Mouse (Mus musculus): ENCODE results near the gene Bpifa2. TPM values are rescaled to one million over a fixed set of nuclear protein-coding genes. Genes with fewer than 3 reads are reported as not detected.
"Not testable (repeated sequence)": the region's sequence is repeated elsewhere in the genome, so short reads cannot be mapped to it uniquely, and the experiment has no call there.

Bpifa2 gene
- polyA plus RNA-seq, 1 experiment from 2014 or later = not detected

DNA sequence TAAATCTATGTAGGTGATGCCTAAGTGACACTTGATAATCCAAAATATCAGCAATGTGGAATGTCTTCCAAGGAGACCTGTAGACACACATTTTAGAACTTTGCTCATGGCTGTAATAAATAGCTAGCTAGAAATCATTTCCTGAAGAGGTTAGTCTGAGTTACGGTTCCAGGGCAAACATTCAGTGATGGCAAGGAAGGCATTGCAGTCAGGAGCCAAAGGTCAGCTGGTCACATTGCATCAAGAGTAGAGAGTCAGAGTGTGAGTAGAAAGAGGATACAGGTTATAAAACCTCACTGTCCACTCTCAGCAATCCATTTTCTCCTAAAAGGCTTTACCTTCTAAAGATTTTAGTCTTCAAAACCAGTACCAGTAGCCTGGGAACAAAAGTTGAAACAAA is 9.9 kb downstream of the Bpifa2 start:
- no peaks in the 10 kb centered on the region for H3K36me3 ChIP-seq
- ATAC-seq (replicated peaks; ENCODE audit: low FRiP score) = no peak

GRCm38 (mm10) chr2:154024676-154025075 is 16.6 kb downstream of the Bpifa2 start:
- H3K36me3 ChIP-seq; H3K27me3 ChIP-seq; ATAC-seq (replicated peaks; ENCODE audit: low FRiP score); H3K4me1 ChIP-seq; H3K4me3 ChIP-seq (replicated peaks); H3K4me2 ChIP-seq; H3K9ac ChIP-seq; H3K27ac ChIP-seq; H3K9me3 ChIP-seq (replicated peaks): not testable (repeated sequence)
- WGBS = 82% methylated on average over 4 of the region's 4 CpGs

More for the DNA sequence above, 9.9 kb downstream of the Bpifa2 start:
- H3K9ac ChIP-seq = no peak overlapping the region
- H3K27me3 ChIP-seq = no peaks in the 10 kb centered on the region
- H3K27ac ChIP-seq = no peak overlapping the region
- no peak overlapping the region for H3K4me2 ChIP-seq
- no peak overlapping the region for H3K4me3 ChIP-seq (replicated peaks)
- no peaks in the 10 kb centered on the region for H3K4me1 ChIP-seq
- WGBS = 29% methylated on average over 1 of the region's 1 CpGs
- no peaks in the 10 kb centered on the region for H3K9me3 ChIP-seq (replicated peaks)

- no peak for ATAC-seq (replicated peaks; ENCODE audit: low FRiP score)
- 45% methylated on average over 2 of the region's 2 CpGs for WGBS
- Histone ChIP-seq H3K4me3 (replicated peaks) (no peak overlapping the region), H3K9ac (no peak overlapping the region), H3K36me3 (no peaks in the 10 kb centered on the region), H3K27ac (no peak overlapping the region), H3K27me3 (no peaks in the 10 kb centered on the region), H3K9me3 (replicated peaks) (no peaks in the 10 kb centered on the region), H3K4me2 (no peak overlapping the region), H3K4me1 (no peaks in the 10 kb centered on the region)
Observed at GRCm38 (mm10) chr2:154038932-154039331, 30.9 kb downstream of the Bpifa2 start.

DNA sequence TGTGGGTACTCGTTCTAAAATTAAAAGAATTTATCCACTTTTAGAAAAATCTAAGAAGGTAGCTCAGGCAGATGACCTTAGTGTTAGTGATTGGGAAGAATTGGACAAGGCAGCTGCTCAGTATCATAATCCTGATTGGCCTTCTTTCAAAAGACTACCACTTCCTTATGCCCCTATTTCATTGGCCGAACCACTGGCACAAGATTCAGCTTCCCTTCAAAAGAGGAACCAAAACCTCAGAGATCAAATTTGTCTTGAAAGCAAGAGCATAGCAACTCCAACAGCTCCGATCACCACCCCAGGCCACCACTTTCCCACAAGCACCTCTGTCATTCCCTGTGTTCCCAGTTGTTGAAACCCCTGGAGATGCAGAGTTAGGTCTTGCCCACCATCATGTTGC is 36.7 kb downstream of the Bpifa2 start:
- WGBS = 87% methylated on average over 3 of the region's 3 CpGs
- H3K4me2 ChIP-seq = no peak overlapping the region

DNA sequence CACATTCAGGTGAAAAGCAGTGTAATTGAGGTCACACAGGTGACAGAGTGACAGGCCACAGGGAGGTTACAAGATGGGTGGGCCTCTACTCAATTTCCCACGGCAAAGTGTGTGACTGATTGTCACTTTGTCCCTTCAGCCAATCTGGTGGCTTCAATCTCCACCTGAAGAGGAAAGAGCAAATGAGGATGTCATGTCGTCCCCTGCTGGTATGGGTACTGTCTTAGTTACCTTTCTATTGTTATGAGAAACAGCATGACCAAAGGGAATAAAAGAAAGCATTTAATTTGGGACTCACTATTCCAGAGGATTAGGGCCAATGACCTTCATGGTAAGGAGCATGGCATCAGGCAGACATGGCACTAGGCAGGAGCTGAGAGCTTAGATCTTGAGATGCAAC is 50.6 kb downstream of the Bpifa2 start:
- 46% methylated on average over 2 of the region's 2 CpGs for WGBS
- ATAC-seq (replicated peaks; ENCODE audit: low FRiP score) = no peak

More for the DNA sequence above, 36.7 kb downstream of the Bpifa2 start:
- Histone ChIP-seq H3K4me1 (0 out of 2 replicates have a peak, but pooled peaks cover 4% of the 10 kb centered on the region), H3K27me3 (no peaks in the 10 kb centered on the region), H3K36me3 (no peaks in the 10 kb centered on the region), H3K27ac (no peak overlapping the region), H3K9me3 (replicated peaks) (no peaks in the 10 kb centered on the region), H3K9ac (no peak overlapping the region), H3K4me3 (replicated peaks) (no peak overlapping the region)
- ATAC-seq (replicated peaks; ENCODE audit: low FRiP score) = no peak

More for the DNA sequence above, 50.6 kb downstream of the Bpifa2 start:
- H3K4me2 ChIP-seq = no peak overlapping the region
- no peaks in the 10 kb centered on the region for H3K4me1 ChIP-seq
- no peaks in the 10 kb centered on the region for H3K27me3 ChIP-seq
- no peak overlapping the region for H3K4me3 ChIP-seq (replicated peaks)
- no peak overlapping the region for H3K27ac ChIP-seq
- no peak overlapping the region for H3K9ac ChIP-seq
- no peaks in the 10 kb centered on the region for H3K9me3 ChIP-seq (replicated peaks)
- H3K36me3 ChIP-seq = no peaks in the 10 kb centered on the region

Other genes with a start within 250 kb of the Bpifa2 start
- gene Efcab8, start 228.3 kb upstream of the Bpifa2 start, polyA plus RNA-seq (2015; fragmentation: Nextera tagmentation; extraction: Ambion mirVana) = not detected in 2 replicates
- not detected in 2 replicates for gene Sun5, start 137.2 kb upstream of the Bpifa2 start, polyA plus RNA-seq (2015; fragmentation: Nextera tagmentation; extraction: Ambion mirVana)
- gene Bpifb2, start 133.2 kb upstream of the Bpifa2 start, polyA plus RNA-seq (2015; fragmentation: Nextera tagmentation; extraction: Ambion mirVana) = not detected in 2 replicates
- gene Bpifb6, start 107.9 kb upstream of the Bpifa2 start, polyA plus RNA-seq (2015; fragmentation: Nextera tagmentation; extraction: Ambion mirVana) = not detected in 2 replicates
- gene Bpifb3, start 90.0 kb upstream of the Bpifa2 start, polyA plus RNA-seq (2015; fragmentation: Nextera tagmentation; extraction: Ambion mirVana) = not detected in 2 replicates
- gene Bpifb4, start 70.1 kb upstream of the Bpifa2 start, polyA plus RNA-seq (2015; fragmentation: Nextera tagmentation; extraction: Ambion mirVana) = not detected in 2 replicates
- not detected in 2 replicates for gene Bpifa6, start 33.3 kb upstream of the Bpifa2 start, polyA plus RNA-seq (2015; fragmentation: Nextera tagmentation; extraction: Ambion mirVana)
- not detected in 2 replicates for gene Bpifa3, start 122.1 kb downstream of the Bpifa2 start, polyA plus RNA-seq (2015; fragmentation: Nextera tagmentation; extraction: Ambion mirVana)
- gene Bpifa1, start 134.6 kb downstream of the Bpifa2 start, polyA plus RNA-seq (2015; fragmentation: Nextera tagmentation; extraction: Ambion mirVana) = not detected in 2 replicates
- gene Bpifa5, start 154.3 kb downstream of the Bpifa2 start, polyA plus RNA-seq (2015; fragmentation: Nextera tagmentation; extraction: Ambion mirVana) = not detected in 2 replicates
- 0.09 TPM in 1 of 2 replicates, not detected in the other for gene Bpifb1, start 182.6 kb downstream of the Bpifa2 start, polyA plus RNA-seq (2015; fragmentation: Nextera tagmentation; extraction: Ambion mirVana)
- gene Bpifb5, start 215.5 kb downstream of the Bpifa2 start, polyA plus RNA-seq (2015; fragmentation: Nextera tagmentation; extraction: Ambion mirVana) = 0.42 and 0.86 TPM in 2 replicates
- not detected in 2 replicates for gene Bpifb9a, start 249.6 kb downstream of the Bpifa2 start, polyA plus RNA-seq (2015; fragmentation: Nextera tagmentation; extraction: Ambion mirVana)